Mouse (Mus musculus): ENCODE data around the gene Dazap2.

DNA sequence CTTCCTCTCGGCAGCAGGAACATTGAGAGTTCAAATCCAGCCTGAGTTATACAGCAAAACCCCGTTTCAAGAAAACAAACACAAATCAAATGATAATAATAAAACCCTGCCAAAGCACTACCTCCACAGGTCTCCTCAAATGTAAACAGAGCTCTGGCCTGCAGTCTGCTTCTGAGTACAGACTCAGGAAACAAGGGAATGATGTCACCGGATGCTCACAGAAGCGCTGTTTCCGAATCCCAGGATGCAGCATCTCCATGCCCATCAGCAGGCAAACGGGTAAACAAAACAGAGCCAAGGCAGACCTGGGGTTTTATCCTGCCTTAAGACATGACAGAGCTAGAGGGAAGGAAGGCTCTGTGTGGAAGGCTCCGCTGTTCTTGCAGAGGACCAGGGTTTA, 13.6 kb downstream of the Dazap2 start:
- TF ChIP-seq ZNF384 (IDR thresholded peaks at IDR 0.05; ENCODE audit: low read depth, low read length) (no peak), GABPA (IDR thresholded peaks at IDR 0.05; ENCODE audit: insufficient replicate concordance, low read depth, low read length) (no peak), MYC (IDR thresholded peaks at IDR 0.05; ENCODE audit: low read depth, low read length) (no peak), PAX5 (IDR thresholded peaks at IDR 0.05; ENCODE audit: low read length) (no peak), CTCF (conservative IDR thresholded peaks at IDR 0.05 in 1 of 2, IDR thresholded peaks at IDR 0.05 in 1 of 2; ENCODE audit: low read depth in 2 of 2, low read length in 2 of 2) (no peak), RCOR1 (conservative IDR thresholded peaks at IDR 0.05; ENCODE audit: low read depth, low read length) (no peak)
